Mouse (Mus musculus) cerebellum, adult 11 months (tissue): ENCODE results near the gene Trmt1.
A peak's percentile ranks its signal among the peaks of the same experiment; 100 is the strongest.

Experiments used
- DNase-seq: peaks from one replicate; pipeline ENCODE4 v3.0.0; 2022

The Trmt1 gene

GRCm38 (mm10) chr8:84686191-84687002 lies at the start of gene Trmt1:
Gene Trmt1, plus strand, starts transcription at chr8:84686307.
- DNase-seq, result no peak

- DNase-seq, result no peak
Observed at GRCm38 (mm10) chr8:84637946-84638554, 48.1 kb upstream of the Trmt1 start.

- peak; percentile 59 for DNase-seq
Observed at GRCm38 (mm10) chr8:84638555-84639161, 47.4 kb upstream of the Trmt1 start.

GRCm38 (mm10) chr8:84639162-84640009 lies 46.7 kb upstream of the Trmt1 start:
- peak; percentile 94 for DNase-seq

GRCm38 (mm10) chr8:84640010-84640588 lies 46.0 kb upstream of the Trmt1 start:
- no peak for DNase-seq

- no peak for DNase-seq
Observed at GRCm38 (mm10) chr8:84640617-84641294, 45.4 kb upstream of the Trmt1 start.

GRCm38 (mm10) chr8:84641578-84642361 lies 44.3 kb upstream of the Trmt1 start:
- DNase-seq, result no peak

- no peak for DNase-seq
Observed at GRCm38 (mm10) chr8:84643019-84643418, 43.1 kb upstream of the Trmt1 start.

- DNase-seq, result no peak
Observed at GRCm38 (mm10) chr8:84646800-84647199, 39.3 kb upstream of the Trmt1 start.

GRCm38 (mm10) chr8:84647461-84647901 lies 38.6 kb upstream of the Trmt1 start:
- no peak for DNase-seq

- DNase-seq, result no peak
Observed at GRCm38 (mm10) chr8:84650213-84650612, 35.9 kb upstream of the Trmt1 start.

- DNase-seq, result no peak
Observed at GRCm38 (mm10) chr8:84653092-84653631, 32.9 kb upstream of the Trmt1 start.

GRCm38 (mm10) chr8:84654597-84654996 lies 31.5 kb upstream of the Trmt1 start:
- DNase-seq, result no peak

- DNase-seq, result no peak
Observed at GRCm38 (mm10) chr8:84655336-84656190, 30.5 kb upstream of the Trmt1 start.

- DNase-seq, result no peak
Observed at GRCm38 (mm10) chr8:84656191-84656525, 29.9 kb upstream of the Trmt1 start.

GRCm38 (mm10) chr8:84656641-84657126 lies 29.4 kb upstream of the Trmt1 start:
- no peak for DNase-seq

GRCm38 (mm10) chr8:84657203-84657602 lies 28.9 kb upstream of the Trmt1 start:
- no peak for DNase-seq

GRCm38 (mm10) chr8:84657680-84658079 lies 28.4 kb upstream of the Trmt1 start:
- no peak for DNase-seq

- no peak for DNase-seq
Observed at GRCm38 (mm10) chr8:84658951-84659350, 27.2 kb upstream of the Trmt1 start.
